16 mouse cellular contexts compared by ENCODE assay signal in genomic region chr10:13171461-13171860, GRCm38 (mm10). TPM values are rescaled to one million over a fixed set of nuclear protein-coding genes. Genes with fewer than 3 reads are reported as not detected.
DNase-seq lines count a peak whose midpoint lies in the region; ATAC-seq and TF ChIP-seq lines count a peak whose summit lies in the region.
"Had no signal": no experiment of that assay in that cellular context is flagged by ENCODE, and none has a peak within 500 bp of the region (broad histone marks: within the 10 kb centered on the region; RNA-seq: fewer than 3 reads in every experiment).

No protein-coding gene starts in this region.

- no peak overlapping the region for H3K9ac ChIP-seq in lung, embryonic 14.5 days
- no peak overlapping the region for H3K9ac ChIP-seq in embryonic facial prominence, embryonic 14.5 days (ENCODE audit: low read depth, low read length)
- no peak overlapping the region for H3K9ac ChIP-seq in kidney, embryonic 15.5 days

- H3K36me3 ChIP-seq in heart, embryonic 10.5 days = peaks cover 4% of the 10 kb centered on the region
- H3K36me3 ChIP-seq in lung, embryonic 14.5 days (ENCODE audit: insufficient read depth) = no peaks in the 10 kb centered on the region; the same call in 1 of the 2 replicates
- H3K36me3 ChIP-seq in embryonic facial prominence, embryonic 14.5 days (ENCODE audit: control insufficient read depth, insufficient read depth, low read length) = peaks cover 4% of the 10 kb centered on the region; the same call in 1 of the 2 replicates
- peaks cover 6% of the 10 kb centered on the region for H3K36me3 ChIP-seq in limb, embryonic 10.5 days
- peaks cover 7% of the 10 kb centered on the region; the same call in 1 of the 2 replicates for H3K36me3 ChIP-seq in kidney, embryonic 15.5 days

- H3K4me3 ChIP-seq in heart, embryonic 10.5 days = no peak overlapping the region
- H3K4me3 ChIP-seq in lung, embryonic 14.5 days (ENCODE audit: low read depth, low read length) = no peak overlapping the region
- H3K4me3 ChIP-seq in embryonic facial prominence, embryonic 14.5 days (ENCODE audit: low read depth, low read length) = no peak overlapping the region
- no peak overlapping the region for H3K4me3 ChIP-seq in limb, embryonic 10.5 days
- H3K4me3 ChIP-seq in kidney, embryonic 15.5 days (replicated peaks) = no peak overlapping the region

- no peaks in the 10 kb centered on the region for H3K27me3 ChIP-seq in heart, embryonic 10.5 days (ENCODE audit: insufficient read depth, poor library complexity, severe bottlenecking)
- H3K27me3 ChIP-seq in lung, embryonic 14.5 days (ENCODE audit: insufficient read depth, low read length) = no peaks in the 10 kb centered on the region
- no peaks in the 10 kb centered on the region for H3K27me3 ChIP-seq in embryonic facial prominence, embryonic 14.5 days (replicated peaks; ENCODE audit: control insufficient read depth, insufficient read depth, low read length)
- no peaks in the 10 kb centered on the region for H3K27me3 ChIP-seq in limb, embryonic 10.5 days (ENCODE audit: low read depth, poor library complexity, severe bottlenecking)
- no peaks in the 10 kb centered on the region for H3K27me3 ChIP-seq in kidney, embryonic 15.5 days

- no peaks in the 10 kb centered on the region for H3K9me3 ChIP-seq in heart, embryonic 10.5 days
- no peaks in the 10 kb centered on the region for H3K9me3 ChIP-seq in lung, embryonic 14.5 days (ENCODE audit: low read depth, low read length)
- H3K9me3 ChIP-seq in embryonic facial prominence, embryonic 14.5 days (ENCODE audit: control insufficient read depth, low read length) = no peaks in the 10 kb centered on the region
- no peaks in the 10 kb centered on the region for H3K9me3 ChIP-seq in limb, embryonic 10.5 days (replicated peaks)
- no peaks in the 10 kb centered on the region for H3K9me3 ChIP-seq in kidney, embryonic 15.5 days (replicated peaks)

- H3K27ac ChIP-seq in heart, embryonic 10.5 days = no peak overlapping the region
- H3K27ac ChIP-seq in lung, embryonic 14.5 days (ENCODE audit: low read depth) = peak overlapping the region; percentile 61
- peak overlapping the region; percentile 85 for H3K27ac ChIP-seq in embryonic facial prominence, embryonic 14.5 days (replicated peaks; ENCODE audit: low read depth, low read length)
- peak overlapping the region; percentile 53; the same call in 1 of the 2 replicates for H3K27ac ChIP-seq in limb, embryonic 10.5 days
- H3K27ac ChIP-seq in kidney, embryonic 15.5 days = no peak overlapping the region

- WGBS in heart, embryonic 10.5 days = 43% methylated on average over 2 of the region's 2 CpGs
- 22% methylated on average over 2 of the region's 2 CpGs for WGBS in lung, embryonic 14.5 days
- 33% methylated on average over 2 of the region's 2 CpGs for WGBS in embryonic facial prominence, embryonic 14.5 days
- 27% methylated on average over 2 of the region's 2 CpGs for WGBS in limb, embryonic 10.5 days
- WGBS in kidney, embryonic 15.5 days = 38% methylated on average over 2 of the region's 2 CpGs

- peaks cover 38% of the 10 kb centered on the region for H3K4me1 ChIP-seq in heart, embryonic 10.5 days
- H3K4me1 ChIP-seq in lung, embryonic 14.5 days (ENCODE audit: insufficient read depth) = peaks cover 13% of the 10 kb centered on the region
- H3K4me1 ChIP-seq in embryonic facial prominence, embryonic 14.5 days (ENCODE audit: control insufficient read depth, insufficient read depth, low read length) = peaks cover 38% of the 10 kb centered on the region
- peaks cover 38% of the 10 kb centered on the region for H3K4me1 ChIP-seq in limb, embryonic 10.5 days
- H3K4me1 ChIP-seq in kidney, embryonic 15.5 days = peaks cover 24% of the 10 kb centered on the region

- H3K4me2 ChIP-seq in lung, embryonic 14.5 days = no peak overlapping the region
- no peak overlapping the region; the same call in 1 of the 2 replicates for H3K4me2 ChIP-seq in embryonic facial prominence, embryonic 14.5 days (ENCODE audit: low read depth, low read length)
- H3K4me2 ChIP-seq in kidney, embryonic 15.5 days = no peak overlapping the region

- no peak for TF ChIP-seq CTCF in lung, embryonic 14.5 days (IDR thresholded peaks at IDR 0.05; ENCODE audit: low read depth)

- ATAC-seq in lung, embryonic 14.5 days (ENCODE audit: insufficient read depth) = peak; percentile 74
- ATAC-seq in embryonic facial prominence, embryonic 14.5 days (ENCODE audit: low read depth) = no peak
- ATAC-seq in kidney, embryonic 15.5 days (replicated peaks; ENCODE audit: low FRiP score) = no peak

- peak; percentile 35 for DNase-seq in heart, embryonic 10.5 days (ENCODE audit: low spot score)
- no peak for DNase-seq in heart, adult 8-10 months (ENCODE audit: low spot score)
- DNase-seq in lung, embryonic 14.5 days = peak; percentile 73
- DNase-seq in lung, postnatal 4 days = no peak
- no peak for DNase-seq in embryonic facial prominence, embryonic 14.5 days (ENCODE audit: low spot score)
- no peak for DNase-seq in limb, embryonic 10.5 days (ENCODE audit: low spot score)
- DNase-seq in frontal cortex, postnatal 36 days (ENCODE audit: low spot score in 2 of 2) = no peak
- DNase-seq: adrenal gland, postnatal 14 days; cerebellum, postnatal 25 days; heart, postnatal 36 days; layer of hippocampus, adult 9-11 months; right cerebral cortex, postnatal 25 days had no signal

RNA-seq across cellular contexts. Expression of gene Zc2hc1b, which starts 6.4 kb away (rescaled TPM):
- polyA plus RNA-seq in heart, embryonic 10.5 days (2016; fragmentation: Nextera tagmentation; extraction: Ambion mirVana) = not detected in 2 replicates
- not detected for total RNA-seq in heart, adult 8-10 months (2022)
- polyA plus RNA-seq in lung, embryonic 14.5 days (2014; fragmentation: Nextera tagmentation; extraction: Ambion mirVana) = not detected in 2 replicates
- not detected in 2 replicates for polyA plus RNA-seq in embryonic facial prominence, embryonic 14.5 days (2014; fragmentation: Nextera tagmentation; extraction: Ambion mirVana)
- polyA plus RNA-seq in limb, embryonic 10.5 days (2016; fragmentation: Nextera tagmentation; extraction: Ambion mirVana) = not detected in 2 replicates
- polyA plus RNA-seq in kidney, embryonic 15.5 days (2015; fragmentation: Nextera tagmentation; extraction: Ambion mirVana) = not detected in 2 replicates
- total RNA-seq: adrenal gland, postnatal 14 days; gastrocnemius, adult 8-10 months; heart, postnatal 36 days; left cerebral cortex, postnatal 4 days had no signal
- polyA plus RNA-seq: kidney, embryonic 16.5 days had no signal

RNA-seq across cellular contexts. Expression of gene Ltv1, which starts 21.5 kb away (rescaled TPM):
- 79.1 and 81.1 TPM in 2 replicates for polyA plus RNA-seq in heart, embryonic 10.5 days (2016; fragmentation: Nextera tagmentation; extraction: Ambion mirVana)
- total RNA-seq in heart, adult 8-10 months (2022) = 10 to 100 TPM; 17.6 to 25.5 (median 19.3) TPM
- 81.7 and 83.8 TPM in 2 replicates for polyA plus RNA-seq in lung, embryonic 14.5 days (2014; fragmentation: Nextera tagmentation; extraction: Ambion mirVana)
- polyA plus RNA-seq in embryonic facial prominence, embryonic 14.5 days (2014; fragmentation: Nextera tagmentation; extraction: Ambion mirVana) = 72.2 and 77.3 TPM in 2 replicates
- polyA plus RNA-seq in limb, embryonic 10.5 days (2016; fragmentation: Nextera tagmentation; extraction: Ambion mirVana) = 65.3 and 68.0 TPM in 2 replicates
- 63.0 and 68.6 TPM in 2 replicates for polyA plus RNA-seq in kidney, embryonic 15.5 days (2015; fragmentation: Nextera tagmentation; extraction: Ambion mirVana)

Comparison
In these comparisons a context has a peak if more than half of its experiments do, and no peak if none do; other contexts are left out.
1. DNase-seq: peak in heart, embryonic 10.5 days (single experiment) and lung, embryonic 14.5 days (single experiment); none in heart, adult 8-10 months (single experiment), lung, postnatal 4 days (0 of 2), embryonic facial prominence, embryonic 14.5 days (single experiment), limb, embryonic 10.5 days (single experiment) and frontal cortex, postnatal 36 days (0 of 2).
2. H3K27ac ChIP-seq: peak in lung, embryonic 14.5 days (single experiment), embryonic facial prominence, embryonic 14.5 days (single experiment) and limb, embryonic 10.5 days (single experiment); none in heart, embryonic 10.5 days (single experiment) and kidney, embryonic 15.5 days (single experiment).